Mouse (Mus musculus): ENCODE measurements around the gene Zic2. TPM values are rescaled to one million over a fixed set of nuclear protein-coding genes. Genes with fewer than 3 reads are reported as not detected.

Zic2 gene
- total and polyA plus RNA-seq, 3 experiments = 0.13 TPM; not detected in 2

GRCm38 (mm10) chr14:122483024-122483385 is 7.8 kb downstream of the Zic2 start:
- no peak overlapping the region for H3K9ac ChIP-seq (ENCODE audit: insufficient read depth, low read depth)
- no peak for TF ChIP-seq MYC (IDR thresholded peaks at IDR 0.05; ENCODE audit: low read depth, low read length)
- TF ChIP-seq MAX (IDR thresholded peaks at IDR 0.05; ENCODE audit: low read length) = no peak
- TF ChIP-seq TCF12 (IDR thresholded peaks at IDR 0.05; ENCODE audit: low read depth, low read length) = no peak
- TF ChIP-seq ZKSCAN1 (IDR thresholded peaks at IDR 0.05; ENCODE audit: borderline replicate concordance, low read depth, low read length) = no peak
- no peak for TF ChIP-seq ETS1 (conservative IDR thresholded peaks at IDR 0.05; ENCODE audit: low read depth, low read length)
- no peak for TF ChIP-seq MEF2A (IDR thresholded peaks at IDR 0.05; ENCODE audit: borderline replicate concordance, low read depth, low read length)
- no peak for TF ChIP-seq RAD21 (IDR thresholded peaks at IDR 0.05; ENCODE audit: low read depth, low read length)
- TF ChIP-seq ZMIZ1 (IDR thresholded peaks at IDR 0.05; ENCODE audit: low read depth, low read length) = no peak
- no peak for TF ChIP-seq ZC3H11A (IDR thresholded peaks at IDR 0.05; ENCODE audit: low read depth, low read length)
- no peak for TF ChIP-seq CHD1 (IDR thresholded peaks at IDR 0.05; ENCODE audit: low read depth, low read length)
- TF ChIP-seq ELF1 (IDR thresholded peaks at IDR 0.05; ENCODE audit: low read depth, low read length) = no peak
- TF ChIP-seq GABPA (IDR thresholded peaks at IDR 0.05; ENCODE audit: insufficient replicate concordance, low read depth, low read length) = no peak
- TF ChIP-seq MXI1 (IDR thresholded peaks at IDR 0.05; ENCODE audit: low read depth, low read length) = no peak
- no peak for TF ChIP-seq MAFK (IDR thresholded peaks at IDR 0.05; ENCODE audit: insufficient replicate concordance, low read length)
- no peak for TF ChIP-seq E2F4 (IDR thresholded peaks at IDR 0.05; ENCODE audit: insufficient replicate concordance, low read depth, low read length)
- no peak for TF ChIP-seq ZNF384 (IDR thresholded peaks at IDR 0.05; ENCODE audit: low read depth, low read length)
- TF ChIP-seq USF1 (IDR thresholded peaks at IDR 0.05; ENCODE audit: low read depth, low read length) = no peak
- H3K36me3 ChIP-seq (replicated peaks in 1 of 2; ENCODE audit: control insufficient read depth in 1 of 2, insufficient read depth in 1 of 2, low read length in 1 of 2) = no peaks in the 10 kb centered on the region
- H3K9me3 ChIP-seq (replicated peaks; ENCODE audit: low read length) = peaks cover 6% of the 10 kb centered on the region
- no peaks in the 10 kb centered on the region for H3K27me3 ChIP-seq (replicated peaks)
- DNase-seq (ENCODE audit: extremely low read depth) = no peak
- H3K4me2 ChIP-seq (ENCODE audit: insufficient read depth, low read depth, poor library complexity, severe bottlenecking) = no peak overlapping the region
- H3K4me3 ChIP-seq (replicated peaks in 1 of 3; ENCODE audit: low read depth in 2 of 3, low read length in 2 of 3, poor library complexity in 1 of 3) = no peak overlapping the region
- in situ Hi-C loops (cut with MboI; ENCODE audit: low pct_ligation_motif_present, low pct_unique_long_range_greater_than_20kb, low sequenced_read_pairs) = no loop called here
- dilution Hi-C loops (cut with MboI; ENCODE audit: extremely low pct_ligation_motif_present, extremely low pct_unique_long_range_greater_than_20kb, low sequenced_read_pairs) = no loop called here
- peaks cover 4 to 26% of the 10 kb centered on the region in 2 experiments; a peak in 2 of 4 replicates for H3K4me1 ChIP-seq (ENCODE audit: control insufficient read depth in 1 of 2, insufficient read depth in 2 of 2)
- H3K27ac ChIP-seq (ENCODE audit: insufficient read depth, low read depth) = no peak overlapping the region
- no peaks in the 10 kb centered on the region for H3K79me2 ChIP-seq (replicated peaks; ENCODE audit: control insufficient read depth, extremely low read depth, insufficient read depth, poor library complexity, severe bottlenecking)

GRCm38 (mm10) chr14:122483556-122484421 is 8.6 kb downstream of the Zic2 start:
- Histone ChIP-seq H3K4me2 (ENCODE audit: insufficient read depth, low read depth, poor library complexity, severe bottlenecking) (no peak overlapping the region), H3K9me3 (replicated peaks; ENCODE audit: low read length) (peaks cover under 1% of the 10 kb centered on the region), H3K27me3 (replicated peaks) (no peaks in the 10 kb centered on the region), H3K4me3 (replicated peaks in 1 of 3; ENCODE audit: low read depth in 2 of 3, low read length in 2 of 3, poor library complexity in 1 of 3) (no peak overlapping the region), H3K27ac (ENCODE audit: insufficient read depth, low read depth) (no peak overlapping the region), H3K36me3 (replicated peaks in 1 of 2; ENCODE audit: control insufficient read depth in 1 of 2, insufficient read depth in 1 of 2, low read length in 1 of 2) (no peaks in the 10 kb centered on the region), H3K79me2 (replicated peaks; ENCODE audit: control insufficient read depth, extremely low read depth, insufficient read depth, poor library complexity, severe bottlenecking) (no peaks in the 10 kb centered on the region), H3K4me1 (ENCODE audit: control insufficient read depth in 1 of 2, insufficient read depth in 2 of 2) (peaks cover 4 to 26% of the 10 kb centered on the region in 2 experiments; a peak in 2 of 4 replicates), H3K9ac (ENCODE audit: insufficient read depth, low read depth) (no peak overlapping the region)
- in situ Hi-C loops (cut with MboI; ENCODE audit: low pct_ligation_motif_present, low pct_unique_long_range_greater_than_20kb, low sequenced_read_pairs) = no loop called here
- dilution Hi-C loops (cut with MboI; ENCODE audit: extremely low pct_ligation_motif_present, extremely low pct_unique_long_range_greater_than_20kb, low sequenced_read_pairs) = no loop called here
- DNase-seq (ENCODE audit: extremely low read depth) = no peak
- 0 out of 2 replicates have a peak, but pooled peaks have one; percentile 23 for TF ChIP-seq IRF4 (IDR thresholded peaks at IDR 0.05; ENCODE audit: low read depth, low read length)
- no peak for TF ChIP-seq TCF12 (IDR thresholded peaks at IDR 0.05; ENCODE audit: low read depth, low read length)
